Mouse (Mus musculus) embryonic fibroblast, embryonic 13.5 days (primary cell): ENCODE results near the gene Gm30302.

Experiments
- CTCF ChIP-seq: IDR thresholded peaks from 2 replicates; pipeline ENCODE4 v1.5.1; 2011; ENCODE audit warnings: mild to moderate bottlenecking, control low read depth, low read length, moderate library complexity, borderline replicate concordance; ENCODE audit not compliant: insufficient read depth
- POLR2A ChIP-seq: IDR thresholded peaks from 2 replicates; pipeline ENCODE4 v1.6.1; 2011; ENCODE audit warnings: low read depth, mild to moderate bottlenecking, control low read depth, low read length, moderate library complexity

DNA sequence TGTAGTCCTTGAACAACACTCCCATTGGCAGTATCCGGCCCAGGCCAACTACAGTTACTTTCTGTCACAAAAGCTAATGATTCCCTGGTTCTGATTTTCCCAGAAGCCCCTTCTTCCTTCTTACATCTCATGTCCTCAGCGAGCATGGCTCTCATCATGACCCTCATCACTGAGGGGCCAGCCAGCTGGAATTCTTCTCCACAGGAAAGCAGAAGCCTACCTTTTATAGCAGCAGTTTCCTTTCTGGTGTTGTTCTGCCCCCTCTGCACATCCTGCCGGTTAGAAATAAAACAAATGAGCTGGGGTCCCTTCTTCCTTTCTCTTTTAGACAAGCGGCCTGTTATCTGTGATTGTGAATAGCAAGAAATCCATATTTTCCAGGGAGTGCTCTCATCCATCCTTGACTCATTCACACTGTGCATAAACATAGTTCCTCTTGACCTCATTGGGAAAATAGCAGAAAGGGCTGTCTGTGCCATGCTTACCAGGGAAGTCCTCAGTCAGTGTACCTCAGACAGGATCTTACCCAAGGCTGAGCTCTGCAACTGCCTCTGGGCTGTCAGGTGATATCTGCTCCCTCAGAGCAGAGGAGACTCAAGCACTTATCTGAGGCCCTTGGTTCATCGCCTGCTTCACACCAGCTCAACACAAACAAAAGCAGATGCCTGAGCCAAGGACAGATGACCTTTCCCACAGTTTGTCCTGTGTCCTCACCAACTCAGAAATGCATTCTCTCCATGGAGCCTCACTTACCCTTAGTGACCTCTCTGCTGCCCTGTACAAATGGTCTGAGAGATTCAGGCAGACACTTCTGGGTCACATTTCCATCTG, 10.0 kb downstream of the Gm30302 start:
- TF ChIP-seq POLR2A: no peak
- no peak for TF ChIP-seq CTCF
